Mouse (Mus musculus) WW6 (cell line): Measurements from ENCODE around the gene Lrch1.

Source experiments
- DNase-seq: peaks from one replicate; pipeline ENCODE4 v3.0.0-alpha.2; 2013; ENCODE audit warnings: low read depth, low spot score

The Lrch1 gene

GRCm38 (mm10) chr14:74922039-74922736 lies 25.5 kb downstream of the Lrch1 start:
- DNase-seq, result no peak

- no peak for DNase-seq
These were observed 26.2 kb downstream of the Lrch1 start for GRCm38 (mm10) chr14:74921471-74921870.

GRCm38 (mm10) chr14:74919132-74919531 lies 28.5 kb downstream of the Lrch1 start:
- no peak for DNase-seq

GRCm38 (mm10) chr14:74918521-74919103 lies 29.1 kb downstream of the Lrch1 start:
- DNase-seq, result no peak

GRCm38 (mm10) chr14:74917504-74918124 lies 30.1 kb downstream of the Lrch1 start:
- no peak for DNase-seq

- no peak for DNase-seq
These were observed 31.0 kb downstream of the Lrch1 start for GRCm38 (mm10) chr14:74916691-74917090.

GRCm38 (mm10) chr14:74916075-74916474 lies 31.6 kb downstream of the Lrch1 start:
- no peak for DNase-seq

GRCm38 (mm10) chr14:74915658-74916057 lies 32.0 kb downstream of the Lrch1 start:
- DNase-seq, result no peak

GRCm38 (mm10) chr14:74915025-74915424 lies 32.7 kb downstream of the Lrch1 start:
- DNase-seq, result no peak

GRCm38 (mm10) chr14:74913381-74914230 lies 34.1 kb downstream of the Lrch1 start:
- no peak for DNase-seq

GRCm38 (mm10) chr14:74910363-74910762 lies 37.3 kb downstream of the Lrch1 start:
- DNase-seq, result no peak

GRCm38 (mm10) chr14:74909021-74909420 lies 38.7 kb downstream of the Lrch1 start:
- DNase-seq, result no peak

GRCm38 (mm10) chr14:74908250-74908649 lies 39.4 kb downstream of the Lrch1 start:
- DNase-seq, result no peak

- no peak for DNase-seq
These were observed 40.0 kb downstream of the Lrch1 start for GRCm38 (mm10) chr14:74907706-74908105.

- no peak for DNase-seq
These were observed 41.7 kb downstream of the Lrch1 start for GRCm38 (mm10) chr14:74905990-74906389.

- DNase-seq, result no peak
These were observed 43.2 kb downstream of the Lrch1 start for GRCm38 (mm10) chr14:74904442-74904841.

GRCm38 (mm10) chr14:74903047-74903446 lies 44.6 kb downstream of the Lrch1 start:
- DNase-seq, result no peak

GRCm38 (mm10) chr14:74900705-74901369 lies 46.8 kb downstream of the Lrch1 start:
- DNase-seq, result no peak

- no peak for DNase-seq
These were observed 47.5 kb downstream of the Lrch1 start for GRCm38 (mm10) chr14:74899953-74900704.

- no peak for DNase-seq
These were observed 48.7 kb downstream of the Lrch1 start for GRCm38 (mm10) chr14:74898939-74899338.

- no peak for DNase-seq
These were observed 54.0 kb downstream of the Lrch1 start for GRCm38 (mm10) chr14:74893693-74894092.
